Mouse (Mus musculus): Measurements from ENCODE around the gene Stt3b. TPM values are rescaled to one million over a fixed set of nuclear protein-coding genes. Genes with fewer than 3 reads are reported as not detected.

Gene Stt3b
- total and polyA plus RNA-seq, 3 experiments = 26.0 to 95.9 (median 65.4) TPM

DNA sequence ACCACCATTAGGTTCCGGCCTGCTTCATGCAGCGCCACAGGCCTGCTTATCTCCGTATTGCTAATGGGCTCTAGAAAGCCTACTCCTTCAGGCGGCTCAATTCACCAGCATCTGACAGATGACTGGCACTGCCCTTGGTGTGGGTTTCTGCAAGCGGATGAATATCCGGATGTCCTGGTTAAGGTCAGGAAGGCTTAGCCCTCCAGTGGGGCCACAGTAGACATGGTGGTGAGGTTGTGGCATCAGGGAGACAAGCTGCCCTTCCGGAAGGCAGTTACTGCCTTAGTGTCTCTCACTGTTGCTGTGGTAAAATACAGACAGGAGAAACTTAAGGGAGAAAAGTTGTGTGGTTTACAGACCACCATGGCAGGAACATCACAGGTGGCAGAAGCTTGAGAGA is 89.0 kb downstream of the Stt3b start:
- no peak for DNase-seq (ENCODE audit: low spot score)
- Histone ChIP-seq H3K27me3 (ENCODE audit: insufficient read depth, low read length) (no peaks in the 10 kb centered on the region), H3K36me3 (replicated peaks) (no peaks in the 10 kb centered on the region), H3K4me1 (ENCODE audit: insufficient read depth, low read depth, low read length) (no peaks in the 10 kb centered on the region), H3K4me3 (ENCODE audit: low read depth, low read length) (no peak overlapping the region), H3K9me3 (replicated peaks) (peaks cover 30% of the 10 kb centered on the region)
- ATAC-seq (ENCODE audit: extremely low read depth, insufficient number of reproducible peaks, low FRiP score, poor library complexity, severe bottlenecking) = no peak
- TF ChIP-seq POLR2AphosphoS5 (IDR thresholded peaks at IDR 0.05; ENCODE audit: insufficient replicate concordance, low read depth, low read length) (no peak), GATA1 (IDR thresholded peaks at IDR 0.05; ENCODE audit: borderline replicate concordance, low read length) (no peak), CTCF (IDR thresholded peaks at IDR 0.05; ENCODE audit: low read depth, low read length) (no peak), TAL1 (conservative IDR thresholded peaks at IDR 0.05; ENCODE audit: low read depth, low read length) (no peak), GATA2 (IDR thresholded peaks at IDR 0.05; ENCODE audit: borderline replicate concordance, low read depth, low read length) (no peak)

DNA sequence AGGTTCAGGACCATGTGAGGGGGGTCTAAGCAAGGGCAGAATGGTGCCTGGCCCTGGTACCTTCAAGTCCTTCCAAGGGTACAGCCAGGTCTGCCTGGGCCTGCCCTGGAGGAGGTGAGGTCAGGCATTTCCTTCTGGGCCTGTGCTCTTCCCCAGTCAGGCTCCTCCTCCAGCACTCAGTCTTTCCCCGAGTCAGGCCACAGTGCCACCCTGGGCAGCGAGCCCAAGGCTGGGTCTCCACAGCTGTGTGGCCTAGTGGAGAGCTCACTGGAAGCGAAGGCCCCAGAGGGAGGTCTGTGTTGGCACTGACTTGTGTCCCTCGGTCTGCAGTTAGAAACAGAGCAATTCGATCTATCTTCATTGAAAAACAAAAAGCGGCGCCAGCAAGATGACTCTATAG is 89.8 kb downstream of the Stt3b start:
- ATAC-seq (ENCODE audit: extremely low read depth, insufficient number of reproducible peaks, low FRiP score, poor library complexity, severe bottlenecking) (no peak), DNase-seq (ENCODE audit: low spot score) (no peak)
- Histone ChIP-seq H3K4me3 (ENCODE audit: low read depth, low read length) (no peak overlapping the region), H3K9me3 (replicated peaks) (peaks cover 32% of the 10 kb centered on the region), H3K27me3 (ENCODE audit: insufficient read depth, low read length) (no peaks in the 10 kb centered on the region), H3K4me1 (ENCODE audit: insufficient read depth, low read depth, low read length) (no peaks in the 10 kb centered on the region), H3K36me3 (replicated peaks) (no peaks in the 10 kb centered on the region)
- TF ChIP-seq GATA1 (IDR thresholded peaks at IDR 0.05; ENCODE audit: borderline replicate concordance, low read length) (no peak), POLR2AphosphoS5 (IDR thresholded peaks at IDR 0.05; ENCODE audit: insufficient replicate concordance, low read depth, low read length) (no peak), TAL1 (conservative IDR thresholded peaks at IDR 0.05; ENCODE audit: low read depth, low read length) (no peak)

DNA sequence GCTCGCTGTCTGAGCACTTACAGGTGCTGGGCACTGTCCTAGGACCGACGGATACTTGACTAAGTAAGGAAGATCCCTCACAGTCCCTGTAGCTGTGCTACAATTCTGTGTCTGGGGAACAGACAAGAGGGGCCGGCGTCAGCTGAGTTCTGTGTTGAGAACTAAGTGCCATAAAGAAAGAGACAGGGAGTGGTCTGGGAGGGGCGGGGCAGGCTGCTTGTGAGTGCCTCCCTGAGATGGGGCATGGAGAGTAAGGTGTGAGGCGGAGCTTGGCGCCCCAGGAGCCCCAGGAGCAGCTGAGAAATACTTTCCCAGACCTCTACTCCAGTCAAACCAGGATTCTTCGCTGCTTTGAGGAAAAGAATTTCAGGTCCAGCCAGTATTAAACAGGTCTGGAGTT is 92.2 kb downstream of the Stt3b start:
- H3K27me3 ChIP-seq (ENCODE audit: insufficient read depth, low read length) = no peaks in the 10 kb centered on the region
- H3K4me1 ChIP-seq (ENCODE audit: insufficient read depth, low read depth, low read length) = no peaks in the 10 kb centered on the region
- TF ChIP-seq CTCF (IDR thresholded peaks at IDR 0.05; ENCODE audit: low read depth, low read length) (no peak), TAL1 (conservative IDR thresholded peaks at IDR 0.05; ENCODE audit: low read depth, low read length) (no peak), GATA2 (IDR thresholded peaks at IDR 0.05; ENCODE audit: borderline replicate concordance, low read depth, low read length) (no peak), GATA1 (IDR thresholded peaks at IDR 0.05; ENCODE audit: borderline replicate concordance, low read length) (no peak), POLR2AphosphoS5 (IDR thresholded peaks at IDR 0.05; ENCODE audit: insufficient replicate concordance, low read depth, low read length) (no peak)
- ATAC-seq (ENCODE audit: extremely low read depth, insufficient number of reproducible peaks, low FRiP score, poor library complexity, severe bottlenecking) (no peak), DNase-seq (ENCODE audit: low spot score) (no peak)
- H3K9me3 ChIP-seq (replicated peaks) = peaks cover 37% of the 10 kb centered on the region
- H3K36me3 ChIP-seq (replicated peaks) = no peaks in the 10 kb centered on the region
- no peak overlapping the region for H3K4me3 ChIP-seq (ENCODE audit: low read depth, low read length)

DNA sequence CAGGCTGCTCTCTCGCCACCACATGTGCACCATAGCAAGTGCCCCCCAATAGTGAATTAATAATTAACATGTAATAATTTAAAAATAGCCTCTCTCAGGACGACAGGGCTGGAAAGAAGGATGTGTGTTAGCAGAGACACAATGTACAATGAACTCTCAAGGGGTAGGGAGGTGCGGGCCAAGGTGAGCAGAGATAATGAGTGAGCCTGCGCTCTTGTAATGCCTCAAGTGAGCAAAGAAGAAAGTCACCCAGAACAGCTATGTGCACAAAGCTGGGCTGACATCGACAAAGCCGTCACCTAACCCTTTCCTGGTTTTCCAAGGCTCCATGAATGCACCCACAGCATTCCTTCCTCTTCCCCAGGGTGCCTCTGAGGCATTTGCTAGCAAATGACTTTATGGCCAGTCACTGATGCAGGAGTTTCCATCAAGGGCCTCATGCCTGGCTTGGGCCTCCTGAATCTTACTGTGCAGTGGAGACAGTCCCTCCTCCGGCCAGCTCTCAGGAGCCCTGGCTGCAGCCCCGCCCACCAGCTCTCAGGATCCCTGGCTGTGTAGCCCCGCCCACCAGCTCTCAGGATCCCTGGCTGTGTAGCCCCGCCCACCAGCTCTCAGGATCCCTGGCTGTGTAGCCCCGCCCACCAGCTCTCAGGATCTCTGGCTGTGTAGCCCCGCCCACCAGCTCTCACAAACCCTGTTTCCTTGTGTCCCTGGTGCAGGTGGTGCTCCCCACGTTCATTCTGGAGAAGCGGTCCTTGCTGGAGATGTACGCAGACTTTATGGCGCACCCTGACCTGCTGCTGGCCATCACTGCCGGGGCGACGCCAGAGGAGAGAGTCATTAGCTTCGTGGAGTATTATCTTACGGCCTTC is 94.2 kb downstream of the Stt3b start:
- H3K36me3 ChIP-seq (replicated peaks) = no peaks in the 10 kb centered on the region
- H3K9me3 ChIP-seq (replicated peaks) = peaks cover 35% of the 10 kb centered on the region
- no peaks in the 10 kb centered on the region for H3K27me3 ChIP-seq (ENCODE audit: insufficient read depth, low read length)
- TF ChIP-seq TAL1 (conservative IDR thresholded peaks at IDR 0.05; ENCODE audit: low read depth, low read length) (no peak), CTCF (IDR thresholded peaks at IDR 0.05; ENCODE audit: low read depth, low read length) (no peak), GATA2 (IDR thresholded peaks at IDR 0.05; ENCODE audit: borderline replicate concordance, low read depth, low read length) (no peak), GATA1 (IDR thresholded peaks at IDR 0.05; ENCODE audit: borderline replicate concordance, low read length) (no peak), POLR2AphosphoS5 (IDR thresholded peaks at IDR 0.05; ENCODE audit: insufficient replicate concordance, low read depth, low read length) (no peak)
- no peak overlapping the region; the same call in 1 of the 2 replicates for H3K4me3 ChIP-seq (ENCODE audit: low read depth, low read length)
- ATAC-seq (ENCODE audit: extremely low read depth, insufficient number of reproducible peaks, low FRiP score, poor library complexity, severe bottlenecking) (no peak), DNase-seq (ENCODE audit: low spot score) (no peak)
- H3K4me1 ChIP-seq (ENCODE audit: insufficient read depth, low read depth, low read length) = no peaks in the 10 kb centered on the region

DNA sequence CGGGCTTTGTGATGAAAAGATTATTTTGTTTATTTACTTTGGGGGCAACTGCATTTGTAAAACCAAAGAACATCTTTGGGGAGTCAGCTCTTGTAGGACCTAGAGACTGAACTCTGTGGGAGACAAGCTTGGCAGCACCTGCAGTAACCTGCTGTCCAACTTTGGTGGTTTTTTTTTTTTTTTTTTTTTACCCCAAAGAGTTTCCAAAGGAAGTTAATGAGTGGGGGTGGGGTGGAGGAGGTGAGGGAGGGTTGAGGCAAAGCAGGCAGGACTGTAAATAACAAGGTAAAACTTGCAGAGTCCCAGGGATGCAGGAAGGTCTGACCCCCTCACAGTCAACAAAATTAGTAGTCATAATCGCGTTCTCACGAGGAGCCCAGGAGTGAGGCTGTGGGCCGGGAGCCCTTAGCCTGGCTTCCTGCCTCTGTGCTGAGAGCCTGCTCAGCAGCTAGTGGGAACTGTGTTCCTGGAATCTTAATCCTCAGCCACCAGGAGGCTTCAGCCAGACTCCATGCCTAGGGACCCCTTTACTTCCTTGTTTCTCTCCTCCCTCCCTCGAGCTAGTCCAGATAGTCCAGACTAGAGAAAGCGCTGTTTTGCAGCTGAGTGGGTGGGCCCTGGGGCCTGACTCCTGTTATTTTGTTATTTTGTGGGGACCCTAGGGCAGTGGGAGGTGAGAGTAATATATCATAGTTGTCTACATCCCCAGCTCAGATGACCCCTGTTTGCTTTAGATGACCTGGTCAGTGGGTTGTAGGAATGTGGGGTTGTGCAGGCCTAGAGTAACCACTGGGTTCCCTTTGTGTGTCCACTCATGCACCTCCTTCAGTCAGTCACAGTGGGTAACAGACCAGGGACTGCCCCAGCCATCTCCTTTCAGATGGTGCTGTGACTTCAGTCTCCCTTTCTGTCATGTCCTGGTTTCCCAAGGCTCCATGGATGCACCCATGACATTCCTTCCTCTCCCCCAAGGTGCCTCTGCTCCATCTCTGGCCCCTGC is 95.3 kb downstream of the Stt3b start:
- DNase-seq (ENCODE audit: low spot score) (no peak), ATAC-seq (ENCODE audit: extremely low read depth, insufficient number of reproducible peaks, low FRiP score, poor library complexity, severe bottlenecking) (no peak)
- Histone ChIP-seq H3K36me3 (replicated peaks) (no peaks in the 10 kb centered on the region), H3K27me3 (ENCODE audit: insufficient read depth, low read length) (no peaks in the 10 kb centered on the region), H3K9me3 (replicated peaks) (peaks cover 38% of the 10 kb centered on the region), H3K4me3 (ENCODE audit: low read depth, low read length) (no peak overlapping the region), H3K4me1 (ENCODE audit: insufficient read depth, low read depth, low read length) (no peaks in the 10 kb centered on the region)
- no peak for TF ChIP-seq TAL1 (conservative IDR thresholded peaks at IDR 0.05; ENCODE audit: low read depth, low read length)
- no peak for TF ChIP-seq GATA2 (IDR thresholded peaks at IDR 0.05; ENCODE audit: borderline replicate concordance, low read depth, low read length)
- TF ChIP-seq GATA1 (IDR thresholded peaks at IDR 0.05; ENCODE audit: borderline replicate concordance, low read length) = no peak
- TF ChIP-seq POLR2AphosphoS5 (IDR thresholded peaks at IDR 0.05; ENCODE audit: insufficient replicate concordance, low read depth, low read length) = no peak
- no peak for TF ChIP-seq CTCF (IDR thresholded peaks at IDR 0.05; ENCODE audit: low read depth, low read length)

Data from G1E (cell line).